Mouse (Mus musculus) forebrain, embryonic 14.5 days (tissue): ENCODE measurements around the gene Krtap24-1. TPM values are rescaled to one million over a fixed set of nuclear protein-coding genes. Genes with fewer than 3 reads are reported as not detected.

Experiments
- ATAC-seq: fragments of 200-750 bp; cut with Nextera tagmentation; 2 replicates; pipeline ENCODE4 v1.8.0; 2017; ENCODE audit warnings: mild to moderate bottlenecking, moderate library complexity
- DNase-seq: peaks from one replicate; pipeline ENCODE4 v3.0.0-alpha.2; 2015; ENCODE audit warnings: low spot score
- H3K27ac ChIP-seq: fragments of 300-500 bp; sonication (generic); 2 replicates; pipeline ENCODE4 v1.5.1; 2014; ENCODE audit warnings: low read depth, mild to moderate bottlenecking, control low read depth, low read length, moderate library complexity
- H3K27me3 ChIP-seq: fragments of 300-500 bp; sonication (generic); replicated peaks from 2 replicates; pipeline ENCODE4 v1.6.1; 2014; ENCODE audit warnings: low read length, control low read depth, mixed read lengths; ENCODE audit not compliant: control insufficient read depth, insufficient read depth
- H3K36me3 ChIP-seq: fragments of 300-500 bp; sonication (generic); 2 replicates; pipeline ENCODE4 v1.6.1; 2014; ENCODE audit warnings: low read length, control low read depth; ENCODE audit not compliant: control insufficient read depth, insufficient read depth
- H3K4me1 ChIP-seq: fragments of 300-500 bp; sonication (generic); 2 replicates; pipeline ENCODE4 v1.6.1; 2014; ENCODE audit warnings: antibody characterized with exemption, low read length, control low read depth; ENCODE audit not compliant: control insufficient read depth, insufficient read depth
- H3K4me2 ChIP-seq: fragments of 300-500 bp; sonication (generic); 2 replicates; pipeline ENCODE4 v1.6.1; 2014; ENCODE audit warnings: mild to moderate bottlenecking, control low read depth, low read length
- H3K4me3 ChIP-seq: fragments of 300-500 bp; sonication (generic); 2 replicates; pipeline ENCODE4 v1.5.1; 2014; ENCODE audit warnings: low read depth, low read length, control low read depth
- H3K9ac ChIP-seq: fragments of 300-500 bp; sonication (generic); 2 replicates; pipeline ENCODE4 v1.6.1; 2014; ENCODE audit warnings: mild to moderate bottlenecking, low read length, control low read depth, moderate library complexity
- H3K9me3 ChIP-seq: fragments of 300-500 bp; sonication (generic); replicated peaks from 2 replicates; pipeline ENCODE4 v1.6.1; 2016; ENCODE audit warnings: low read length, control low read depth, mixed read lengths; ENCODE audit not compliant: control insufficient read depth
- whole genome bisulfite sequencing: fragments of 180-500 bp; shearing (Covaris S2); extraction: QIAGEN DNeasy Blood & Tissue Kit; methylation state at CpG from one replicate; pipeline ENCODE4 v1.1.7; 2014; 5-methylcytosine and 5-hydroxymethylcytosine counted together
- polyA plus RNA-seq: library from polyadenylated mRNA; unstranded; fragments of >200 nt; fragmentation: Nextera tagmentation; extraction: Ambion mirVana; gene quantifications from 2 replicates; pipeline ENCODE4 v1.2.1, GENCODE M21; 2014

The Krtap24-1 gene
- polyA plus RNA-seq: not detected in 2 replicates

- Histone ChIP-seq H3K27me3 (no peaks in the 10 kb centered on the region), H3K4me2 (no peak within 1 kb of the TSS), H3K27ac (no peak within 1 kb of the TSS), H3K9me3 (no peaks in the 10 kb centered on the region), H3K9ac (no peak within 1 kb of the TSS), H3K4me1 (no peaks in the 10 kb centered on the region), H3K36me3 (no peaks in the 10 kb centered on the region), H3K4me3 (no peak within 1 kb of the TSS)
- ATAC-seq (no peak), DNase-seq (no peak)
- WGBS: 92% methylated on average over 8 of the region's 8 CpGs
These were observed at the start of gene Krtap24-1 for GRCm38 (mm10) chr16:88611922-88612321. Gene Krtap24-1 (minus strand): TSS chr16:88612279.

GRCm38 (mm10) chr16:88657426-88657825 is 45.3 kb upstream of the Krtap24-1 start:
- Histone ChIP-seq H3K9me3 (no peaks in the 10 kb centered on the region), H3K9ac (no peak overlapping the region), H3K36me3 (no peaks in the 10 kb centered on the region), H3K4me1 (no peaks in the 10 kb centered on the region), H3K4me2 (no peak overlapping the region), H3K27me3 (no peaks in the 10 kb centered on the region), H3K4me3 (no peak overlapping the region), H3K27ac (no peak overlapping the region)
- peak; percentile 34; the same call in 1 of the 2 replicates for ATAC-seq
- no peak for DNase-seq
- 39% methylated on average over 1 of the region's 1 CpGs for WGBS

GRCm38 (mm10) chr16:88651952-88652351 is 39.9 kb upstream of the Krtap24-1 start:
- Histone ChIP-seq H3K4me1 (no peaks in the 10 kb centered on the region), H3K27me3 (no peaks in the 10 kb centered on the region), H3K36me3 (no peaks in the 10 kb centered on the region), H3K9ac (no peak overlapping the region), H3K27ac (no peak overlapping the region), H3K4me2 (no peak overlapping the region), H3K4me3 (no peak overlapping the region), H3K9me3 (no peaks in the 10 kb centered on the region)
- DNase-seq (no peak), ATAC-seq (no peak)
- 68% methylated on average over 2 of the region's 2 CpGs for WGBS

GRCm38 (mm10) chr16:88651082-88651481 is 39.0 kb upstream of the Krtap24-1 start:
- no peaks in the 10 kb centered on the region for H3K36me3 ChIP-seq
- H3K9me3 ChIP-seq: no peaks in the 10 kb centered on the region
- 78% methylated on average over 1 of the region's 1 CpGs for WGBS
- no peaks in the 10 kb centered on the region for H3K4me1 ChIP-seq
- H3K9ac ChIP-seq: no peak overlapping the region
- ATAC-seq (no peak), DNase-seq (no peak)
- no peak overlapping the region for H3K4me3 ChIP-seq
- no peak overlapping the region for H3K4me2 ChIP-seq
- H3K27me3 ChIP-seq: no peaks in the 10 kb centered on the region
- H3K27ac ChIP-seq: no peak overlapping the region

- Histone ChIP-seq H3K4me1 (no peaks in the 10 kb centered on the region), H3K4me3 (no peak within 1 kb of the TSS), H3K9me3 (no peaks in the 10 kb centered on the region), H3K27ac (no peak within 1 kb of the TSS), H3K27me3 (no peaks in the 10 kb centered on the region), H3K9ac (no peak within 1 kb of the TSS), H3K4me2 (no peak within 1 kb of the TSS), H3K36me3 (no peaks in the 10 kb centered on the region)
- DNase-seq (no peak), ATAC-seq (no peak)
- 92% methylated on average over 10 of the region's 10 CpGs for WGBS
These were observed 35.3 kb upstream of the Krtap24-1 start, which contains the start of gene Krtap26-1 for GRCm38 (mm10) chr16:88647358-88647846. Gene Krtap26-1 (minus strand): TSS chr16:88647796.

GRCm38 (mm10) chr16:88646366-88647111 is 34.5 kb upstream of the Krtap24-1 start:
- ATAC-seq: no peak
- WGBS: 78% methylated on average over 8 of the region's 8 CpGs

GRCm38 (mm10) chr16:88640053-88640452 is 28.0 kb upstream of the Krtap24-1 start:
- Histone ChIP-seq H3K36me3 (no peaks in the 10 kb centered on the region), H3K4me2 (no peak overlapping the region), H3K4me1 (no peaks in the 10 kb centered on the region), H3K27ac (no peak overlapping the region), H3K9ac (no peak overlapping the region), H3K27me3 (no peaks in the 10 kb centered on the region), H3K9me3 (no peaks in the 10 kb centered on the region), H3K4me3 (no peak overlapping the region)
- peak; percentile 75 for DNase-seq
- WGBS: 58% methylated on average over 3 of the region's 3 CpGs
- peak; percentile 70 for ATAC-seq

More at GRCm38 (mm10) chr16:88646366-88647111, 34.5 kb upstream of the Krtap24-1 start:
- Histone ChIP-seq H3K4me1 (no peaks in the 10 kb centered on the region), H3K9ac (no peak overlapping the region), H3K27ac (no peak overlapping the region), H3K4me3 (no peak overlapping the region), H3K36me3 (no peaks in the 10 kb centered on the region), H3K4me2 (no peak overlapping the region), H3K9me3 (no peaks in the 10 kb centered on the region), H3K27me3 (no peaks in the 10 kb centered on the region)
- peak; percentile 20 for DNase-seq

GRCm38 (mm10) chr16:88635142-88635541 is 23.1 kb upstream of the Krtap24-1 start:
- Histone ChIP-seq H3K4me3 (no peak overlapping the region), H3K36me3 (no peaks in the 10 kb centered on the region), H3K4me2 (no peak overlapping the region), H3K9me3 (no peaks in the 10 kb centered on the region), H3K9ac (no peak overlapping the region), H3K27ac (no peak overlapping the region), H3K27me3 (no peaks in the 10 kb centered on the region), H3K4me1 (no peaks in the 10 kb centered on the region)
- ATAC-seq: peak; percentile 66; the same call in 1 of the 2 replicates
- peak; percentile 48 for DNase-seq
- 65% methylated on average over 4 of the region's 4 CpGs for WGBS

- Histone ChIP-seq H3K4me1 (no peaks in the 10 kb centered on the region), H3K9ac (no peak overlapping the region), H3K36me3 (no peaks in the 10 kb centered on the region), H3K9me3 (no peaks in the 10 kb centered on the region), H3K4me2 (no peak overlapping the region), H3K27me3 (no peaks in the 10 kb centered on the region), H3K27ac (no peak overlapping the region), H3K4me3 (no peak overlapping the region)
- DNase-seq (no peak), ATAC-seq (no peak)
- 82% methylated on average over 4 of the region's 4 CpGs for WGBS
These were observed 19.4 kb upstream of the Krtap24-1 start for GRCm38 (mm10) chr16:88631474-88631873.
